Mouse (Mus musculus): ENCODE results near the gene Wbp1. TPM values are rescaled to one million over a fixed set of nuclear protein-coding genes. Genes with fewer than 3 reads are reported as not detected.

The Wbp1 gene
- total and polyA plus RNA-seq, 3 experiments: 42.4 to 72.8 TPM; not detected in 1

- peak within 1 kb of the TSS; percentile 88 for H3K9ac ChIP-seq (ENCODE audit: control insufficient read depth, low read depth, low read length, poor library complexity, severe bottlenecking)
- peaks cover 32% of the 10 kb centered on the region for H3K79me2 ChIP-seq (ENCODE audit: control insufficient read depth, insufficient read depth, low read length, poor library complexity)
- no peaks in the 10 kb centered on the region for H3K27me3 ChIP-seq (ENCODE audit: control insufficient read depth in 1 of 2, insufficient read depth in 2 of 2, low read length in 2 of 2)
- peaks cover 0 to 18% of the 10 kb centered on the region in 2 experiments; a peak in 3 of 4 replicates for H3K4me1 ChIP-seq (ENCODE audit: control insufficient read depth in 1 of 2, insufficient read depth in 2 of 2, low read length in 2 of 2)
- H3K36me3 ChIP-seq (ENCODE audit: control insufficient read depth in 1 of 2, insufficient read depth in 2 of 2, low read length in 2 of 2): peaks cover 0 to 20% of the 10 kb centered on the region in 2 experiments; a peak in 3 of 4 replicates
- peak within 1 kb of the TSS; percentile 90 for H3K27ac ChIP-seq (ENCODE audit: control insufficient read depth, low read depth, low read length)
- peak; percentile 93 for DNase-seq (ENCODE audit: low read depth, low spot score)
- peak; percentile 96 for TF ChIP-seq NELFE (IDR thresholded peaks at IDR 0.05; ENCODE audit: low read depth, low read length)
- TF ChIP-seq BHLHE40 (IDR thresholded peaks at IDR 0.05; ENCODE audit: borderline replicate concordance, low read depth, low read length): no peak
- peak in 1 of 3 experiments; percentile 53; a peak in 2 of 6 replicates for TF ChIP-seq CTCF (IDR thresholded peaks at IDR 0.05 in 2 of 3, conservative IDR thresholded peaks at IDR 0.05 in 1 of 3; ENCODE audit: control insufficient read depth in 1 of 3, insufficient read depth in 1 of 3, low read depth in 2 of 3, low read length in 3 of 3, poor library complexity in 1 of 3, severe bottlenecking in 1 of 3)
- peak; percentile 93 to 97 for TF ChIP-seq POLR2A (IDR thresholded peaks at IDR 0.05; ENCODE audit: control insufficient read depth in 1 of 2, insufficient read depth in 1 of 2, low read depth in 1 of 2, low read length in 2 of 2, poor library complexity in 1 of 2)
- peak; percentile 41; the same call in 1 of the 2 replicates for TF ChIP-seq ETS1 (IDR thresholded peaks at IDR 0.05; ENCODE audit: low read depth, low read length)
- peak; percentile 95 for TF ChIP-seq POLR2AphosphoS2 (IDR thresholded peaks at IDR 0.05; ENCODE audit: low read length)
- TF ChIP-seq MAZ (IDR thresholded peaks at IDR 0.05; ENCODE audit: low read depth, low read length): peak; percentile 58; the same call in 1 of the 2 replicates
- TF ChIP-seq MXI1 (IDR thresholded peaks at IDR 0.05; ENCODE audit: low read depth, low read length): peak; percentile 88
- TF ChIP-seq ZMIZ1 (IDR thresholded peaks at IDR 0.05; ENCODE audit: low read depth, low read length): peak; percentile 72
- TF ChIP-seq ELF1 (IDR thresholded peaks at IDR 0.05; ENCODE audit: low read depth, low read length): peak; percentile 98
- no peak for TF ChIP-seq ZNF384 (IDR thresholded peaks at IDR 0.05; ENCODE audit: low read depth, low read length)
- no peak for TF ChIP-seq EP300 (IDR thresholded peaks at IDR 0.05; ENCODE audit: low read depth in 1 of 2, low read length in 2 of 2)
- no peak for TF ChIP-seq MYB (IDR thresholded peaks at IDR 0.05; ENCODE audit: low read depth, low read length)
- TF ChIP-seq TCF12 (IDR thresholded peaks at IDR 0.05; ENCODE audit: low read depth, low read length): peak; percentile 61
- peak; percentile 41; the same call in 1 of the 2 replicates for TF ChIP-seq NRF1 (IDR thresholded peaks at IDR 0.05; ENCODE audit: insufficient read depth, low read depth, low read length, poor library complexity, severe bottlenecking)
- peak; percentile 87 for TF ChIP-seq HCFC1 (IDR thresholded peaks at IDR 0.05; ENCODE audit: low read depth, low read length)
- TF ChIP-seq SIN3A (IDR thresholded peaks at IDR 0.05; ENCODE audit: low read length): peak; percentile 92
- peak; percentile 80 for TF ChIP-seq TBP (IDR thresholded peaks at IDR 0.05; ENCODE audit: low read depth, low read length)
- no peaks in the 10 kb centered on the region for H3K9me3 ChIP-seq (replicated peaks; ENCODE audit: insufficient read depth, low read length)
- peak within 1 kb of the TSS; percentile 89 to 94 for H3K4me3 ChIP-seq (ENCODE audit: control insufficient read depth in 1 of 2, insufficient read depth in 1 of 2, low read depth in 2 of 2, low read length in 2 of 2)
These were observed 6.2 kb downstream of the Wbp1 start, which contains the start of gene Mogs for GRCm38 (mm10) chr6:83115011-83115671. Gene Mogs (plus strand): TSS chr6:83115496.

- no peak overlapping the region for H3K4me3 ChIP-seq (ENCODE audit: control insufficient read depth in 1 of 2, insufficient read depth in 1 of 2, low read depth in 2 of 2, low read length in 2 of 2)
- peaks cover 0 to 3% of the 10 kb centered on the region in 2 experiments; a peak in 3 of 4 replicates for H3K4me1 ChIP-seq (ENCODE audit: control insufficient read depth in 1 of 2, insufficient read depth in 2 of 2, low read length in 2 of 2)
- H3K27ac ChIP-seq (ENCODE audit: control insufficient read depth, low read depth, low read length): no peak overlapping the region
- peaks cover 29% of the 10 kb centered on the region for H3K79me2 ChIP-seq (ENCODE audit: control insufficient read depth, insufficient read depth, low read length, poor library complexity)
- TF ChIP-seq MXI1 (IDR thresholded peaks at IDR 0.05; ENCODE audit: low read depth, low read length): no peak
- TF ChIP-seq SMC3 (IDR thresholded peaks at IDR 0.05; ENCODE audit: low read depth, low read length): no peak
- no peak for TF ChIP-seq ZMIZ1 (IDR thresholded peaks at IDR 0.05; ENCODE audit: low read depth, low read length)
- no peak for TF ChIP-seq ETS1 (IDR thresholded peaks at IDR 0.05; ENCODE audit: low read depth, low read length)
- peak; percentile 20; the same call in 1 of the 2 replicates for TF ChIP-seq TAL1 (IDR thresholded peaks at IDR 0.05; ENCODE audit: low read length)
- TF ChIP-seq ZNF384 (IDR thresholded peaks at IDR 0.05; ENCODE audit: low read depth, low read length): peak; percentile 78
- no peak for TF ChIP-seq MYB (IDR thresholded peaks at IDR 0.05; ENCODE audit: low read depth, low read length)
- TF ChIP-seq MAX (IDR thresholded peaks at IDR 0.05; ENCODE audit: low read length): no peak
- no peak for TF ChIP-seq NRF1 (IDR thresholded peaks at IDR 0.05; ENCODE audit: insufficient read depth, low read depth, low read length, poor library complexity, severe bottlenecking)
- TF ChIP-seq POLR2AphosphoS5 (IDR thresholded peaks at IDR 0.05; ENCODE audit: borderline replicate concordance, low read depth, low read length): no peak
- TF ChIP-seq RCOR1 (IDR thresholded peaks at IDR 0.05; ENCODE audit: low read depth, low read length): no peak
- TF ChIP-seq EP300 (IDR thresholded peaks at IDR 0.05; ENCODE audit: low read depth in 1 of 2, low read length in 2 of 2): no peak
- TF ChIP-seq KAT2A (conservative IDR thresholded peaks at IDR 0.05; ENCODE audit: low read depth, low read length): no peak
- DNase-seq (ENCODE audit: low read depth, low spot score): no peak
- no peak overlapping the region for H3K9ac ChIP-seq (ENCODE audit: control insufficient read depth, low read depth, low read length, poor library complexity, severe bottlenecking)
- H3K9me3 ChIP-seq (replicated peaks; ENCODE audit: insufficient read depth, low read length): no peaks in the 10 kb centered on the region
- H3K36me3 ChIP-seq (ENCODE audit: control insufficient read depth in 1 of 2, insufficient read depth in 2 of 2, low read length in 2 of 2): peaks cover 0 to 11% of the 10 kb centered on the region in 2 experiments; a peak in 3 of 4 replicates
- H3K27me3 ChIP-seq (ENCODE audit: control insufficient read depth in 1 of 2, insufficient read depth in 2 of 2, low read length in 2 of 2): no peaks in the 10 kb centered on the region
These were observed 9.7 kb downstream of the Wbp1 start for GRCm38 (mm10) chr6:83111510-83112136.

All from MEL (cell line).